Mouse (Mus musculus) heart, embryonic 10.5 days (tissue): ENCODE results near the gene Btbd35f2. TPM values are rescaled to one million over a fixed set of nuclear protein-coding genes. Genes with fewer than 3 reads are reported as not detected.
"Not testable (repeated sequence)": the region's sequence is repeated elsewhere in the genome, so short reads cannot be mapped to it uniquely, and the experiment has no call there.

ENCODE experiments used
- DNase-seq: peaks from one replicate; pipeline ENCODE4 v3.0.0-alpha.2; 2017; ENCODE audit warnings: low spot score
- H3K27ac ChIP-seq: fragments of 300-500 bp; sonication (generic); 2 replicates; pipeline ENCODE4 v1.5.1; 2016; ENCODE audit warnings: mild to moderate bottlenecking
- H3K27me3 ChIP-seq: fragments of 300-500 bp; sonication (generic); 2 replicates; pipeline ENCODE4 v1.6.1; 2016; ENCODE audit warnings: mild to moderate bottlenecking; ENCODE audit not compliant: poor library complexity, insufficient read depth, severe bottlenecking
- H3K36me3 ChIP-seq: fragments of 300-500 bp; sonication (generic); 2 replicates; pipeline ENCODE4 v1.6.1; 2016; ENCODE audit warnings: mild to moderate bottlenecking, moderate library complexity
- H3K4me1 ChIP-seq: fragments of 300-500 bp; sonication (generic); 2 replicates; pipeline ENCODE4 v1.6.1; 2016; ENCODE audit warnings: mild to moderate bottlenecking
- H3K4me3 ChIP-seq: fragments of 300-500 bp; sonication (generic); 2 replicates; pipeline ENCODE4 v1.5.1; 2016; ENCODE audit warnings: mild to moderate bottlenecking, moderate library complexity
- H3K9me3 ChIP-seq: fragments of 300-500 bp; sonication (generic); 2 replicates; pipeline ENCODE4 v1.6.1; 2016; ENCODE audit warnings: mild to moderate bottlenecking, moderate library complexity
- WGBS: fragments of 180-500 bp; shearing (Covaris S2); methylation state at CpG from one replicate; pipeline ENCODE4 v1.1.7; 2016; 5-methylcytosine and 5-hydroxymethylcytosine counted together
- polyA plus RNA-seq: library from polyadenylated mRNA; unstranded; fragments of >200 nt; fragmentation: Nextera tagmentation; extraction: Ambion mirVana; gene quantifications from 2 replicates; pipeline ENCODE4 v1.2.1, GENCODE M21; 2016

The Btbd35f2 gene
- polyA plus RNA-seq = not detected in 2 replicates

DNA sequence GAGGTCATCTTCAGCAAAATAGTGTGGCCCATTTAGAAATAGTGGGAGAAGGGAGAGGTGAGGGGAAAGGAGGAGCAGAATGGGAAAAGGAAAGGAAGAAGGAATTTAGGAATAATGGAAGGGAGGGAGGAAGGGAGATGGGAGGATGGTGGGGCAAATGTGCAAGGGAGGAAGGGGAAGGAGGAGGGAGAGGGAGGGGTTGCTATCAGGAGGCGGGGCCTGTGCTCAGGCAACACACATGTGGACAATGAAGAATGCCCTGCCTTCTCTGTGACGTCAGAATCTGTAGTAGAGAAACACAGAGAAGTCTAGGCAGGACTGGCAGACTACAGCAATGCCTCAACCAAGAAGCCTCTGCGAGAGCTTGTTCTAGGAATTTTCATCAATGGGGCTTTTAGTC, at the start of gene Btbd35f2:
Gene Btbd35f2 (plus strand): TSS at position 301 of the 400 bp plus-strand sequence.
- not testable (repeated sequence) for H3K4me3 ChIP-seq, H3K9me3 ChIP-seq, DNase-seq, H3K36me3 ChIP-seq, H3K27me3 ChIP-seq, H3K4me1 ChIP-seq, H3K27ac ChIP-seq
- WGBS = 78% methylated on average over 1 of the region's 3 CpGs

Other genes starting within 250 kb of the Btbd35f2 start
- gene Btbd35f22, start 230.6 kb upstream of the Btbd35f2 start, polyA plus RNA-seq = not detected in 2 replicates